Mouse (Mus musculus) cerebellum, adult 2 months (tissue): ENCODE measurements at regions not wholly inside any gene's neighbourhood (a gene's known extent, or its start where the extent isn't known, plus 50 kb on each side); places are given as distances from the start of the nearest gene placed in this dataset.

Experiments used
- CTCF ChIP-seq: fragments of 200-500 bp; IDR thresholded peaks from 2 replicates; pipeline ENCODE4 v1.5.1; 2011; ENCODE audit warnings: low read depth, mild to moderate bottlenecking, control low read depth, low read length, moderate library complexity, borderline replicate concordance; ENCODE audit not compliant: insufficient read depth
- POLR2A ChIP-seq: fragments of 200-500 bp; IDR thresholded peaks from 2 replicates; pipeline ENCODE4 v1.6.1; 2011; ENCODE audit warnings: low read length, control low read depth, borderline replicate concordance; ENCODE audit not compliant: insufficient read depth

DNA sequence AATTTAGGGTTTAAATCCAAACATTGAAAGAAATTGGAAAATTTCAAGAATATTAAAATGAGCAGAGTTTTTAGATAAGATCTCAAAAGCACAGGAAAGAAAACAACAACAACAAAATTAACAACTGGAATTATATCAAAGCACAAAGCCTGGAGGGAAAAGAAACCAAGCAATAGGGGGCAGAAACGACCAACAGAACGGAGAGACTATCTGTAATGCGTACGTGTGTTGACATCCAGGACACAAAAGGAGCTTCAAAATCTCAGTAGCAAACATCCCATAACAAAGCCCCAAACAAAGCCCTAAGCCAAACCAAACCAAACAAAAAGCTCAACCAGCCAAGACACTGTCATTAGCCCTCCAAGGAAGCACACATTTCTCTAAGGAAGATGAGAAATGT is 237.5 kb upstream of the P2ry1 start:
- TF ChIP-seq POLR2A (no peak), CTCF (no peak)
